Mouse (Mus musculus): ENCODE measurements around the gene Tnp2.
A peak's percentile ranks its signal among the peaks of the same experiment; 100 is the strongest.

The Tnp2 gene

GRCm38 (mm10) chr16:10787548-10788058 is 857 bp downstream of the Tnp2 start:
- no peak for DNase-seq

GRCm38 (mm10) chr16:10786782-10787547 is 1.5 kb downstream of the Tnp2 start:
- DNase-seq = no peak

- DNase-seq = peak; percentile 85 to 92
Observed at GRCm38 (mm10) chr16:10786288-10786687, 2.2 kb downstream of the Tnp2 start.

GRCm38 (mm10) chr16:10785371-10786231 is 2.9 kb downstream of the Tnp2 start, which contains the start of gene Socs1:
Gene Socs1 (minus strand): TSS chr16:10785536.
- DNase-seq = peak; percentile 94 to 97

- peak; percentile 97 for DNase-seq
Observed at GRCm38 (mm10) chr16:10784793-10785370, 3.6 kb downstream of the Tnp2 start.

GRCm38 (mm10) chr16:10783883-10784792 is 4.3 kb downstream of the Tnp2 start:
- DNase-seq = peak; percentile 64 to 78

- DNase-seq = no peak
Observed at GRCm38 (mm10) chr16:10783451-10783850, 5.0 kb downstream of the Tnp2 start.

GRCm38 (mm10) chr16:10783152-10783434 is 5.4 kb downstream of the Tnp2 start:
- no peak for DNase-seq

GRCm38 (mm10) chr16:10782377-10783151 is 5.9 kb downstream of the Tnp2 start:
- DNase-seq = no peak

- peak in 1 of 2 experiments; percentile 33 for DNase-seq
Observed at GRCm38 (mm10) chr16:10781862-10782371, 6.5 kb downstream of the Tnp2 start.

- no peak for DNase-seq
Observed at GRCm38 (mm10) chr16:10780631-10781120, 7.8 kb downstream of the Tnp2 start.

- no peak for DNase-seq
Observed at GRCm38 (mm10) chr16:10777579-10778160, 10.8 kb downstream of the Tnp2 start.

- DNase-seq = no peak
Observed at GRCm38 (mm10) chr16:10776322-10776721, 12.1 kb downstream of the Tnp2 start.

- no peak for DNase-seq
Observed at GRCm38 (mm10) chr16:10774726-10775125, 13.7 kb downstream of the Tnp2 start.

- no peak for DNase-seq
Observed at GRCm38 (mm10) chr16:10773543-10773942, 14.9 kb downstream of the Tnp2 start.

- DNase-seq = no peak
Observed at GRCm38 (mm10) chr16:10771769-10772510, 16.5 kb downstream of the Tnp2 start.

GRCm38 (mm10) chr16:10770531-10771325 is 17.7 kb downstream of the Tnp2 start:
- DNase-seq = peak in 1 of 2 experiments; percentile 40

- no peak for DNase-seq
Observed at GRCm38 (mm10) chr16:10769661-10770060, 18.8 kb downstream of the Tnp2 start.

GRCm38 (mm10) chr16:10768821-10769220 is 19.6 kb downstream of the Tnp2 start:
- no peak for DNase-seq

Measured in kidney, postnatal 4 days (tissue).